Mouse (Mus musculus) ES-E14 (cell line): ENCODE data around the gene Fkbp1a. TPM values are rescaled to one million over a fixed set of nuclear protein-coding genes. Genes with fewer than 3 reads are reported as not detected.

Experiments used
- DNase-seq: peaks from one replicate; pipeline ENCODE4 v3.0.0-alpha.2; 2013; ENCODE audit warnings: low read depth, low spot score
- H3K27ac ChIP-seq: 2 replicates; pipeline ENCODE4 v1.5.1; 2012; ENCODE audit warnings: low read depth, mild to moderate bottlenecking, low read length, moderate library complexity, mixed read lengths; ENCODE audit not compliant: poor library complexity, insufficient read depth, severe bottlenecking
- H3K36me3 ChIP-seq: 2 replicates; pipeline ENCODE4 v1.6.1; 2012; ENCODE audit warnings: mild to moderate bottlenecking, low read length, moderate library complexity, mixed read lengths; ENCODE audit not compliant: control insufficient read depth, poor library complexity, insufficient read depth, severe bottlenecking
- H3K4me1 ChIP-seq, 2 experiments: fragments of 150-350 bp in 1 of 2; sonication (generic) in 1 of 2; 2 replicates each; pipeline ENCODE4 v1.6.1; 2012; ENCODE audit warnings: low read length in 2 of 2, mild to moderate bottlenecking in 1 of 2, mixed read lengths in 1 of 2; ENCODE audit not compliant: control insufficient read depth in 2 of 2, insufficient read depth in 2 of 2, poor library complexity in 1 of 2
- H3K4me3 ChIP-seq, 2 experiments: fragments of 150-350 bp in 1 of 2; sonication (generic) in 1 of 2; 2 replicates each; pipeline ENCODE4 v1.5.1; 2012; ENCODE audit warnings: low read length in 2 of 2, low read depth in 1 of 2, mild to moderate bottlenecking in 1 of 2, mixed read lengths in 1 of 2; ENCODE audit not compliant: insufficient read depth in 1 of 2, poor library complexity in 1 of 2, severe bottlenecking in 1 of 2
- H3K9ac ChIP-seq: 2 replicates; pipeline ENCODE4 v1.6.1; 2012; ENCODE audit warnings: low read depth, mild to moderate bottlenecking, low read length, mixed read lengths; ENCODE audit not compliant: poor library complexity, insufficient read depth, severe bottlenecking
- H3K9me3 ChIP-seq: fragments of 150-350 bp; sonication (generic); 2 replicates; pipeline ENCODE4 v1.6.1; 2012; ENCODE audit warnings: low read depth, mild to moderate bottlenecking, low read length; ENCODE audit not compliant: control insufficient read depth, insufficient read depth
- CHD2 ChIP-seq: IDR thresholded peaks from 2 replicates; pipeline ENCODE4 v1.6.1; 2014; ENCODE audit warnings: mild to moderate bottlenecking, low read depth, low read length, inconsistent platforms
- HCFC1 ChIP-seq: IDR thresholded peaks from 2 replicates; pipeline ENCODE4 v1.6.1; 2012; ENCODE audit warnings: low read length, inconsistent platforms, borderline replicate concordance; ENCODE audit not compliant: insufficient read depth
- MAFK ChIP-seq: IDR thresholded peaks from 2 replicates; pipeline ENCODE4 v1.6.1; 2014; ENCODE audit warnings: mild to moderate bottlenecking, low read depth, low read length, inconsistent platforms; ENCODE audit not compliant: insufficient read depth
- ZC3H11A ChIP-seq: IDR thresholded peaks from 2 replicates; pipeline ENCODE4 v1.6.1; 2012; ENCODE audit warnings: low read depth, mild to moderate bottlenecking, inconsistent platforms, low read length, borderline replicate concordance
- ZNF384 ChIP-seq: IDR thresholded peaks from 2 replicates; pipeline ENCODE4 v1.6.1; 2012; ENCODE audit warnings: low read depth, low read length, inconsistent platforms
- in situ Hi-C, 2 experiments: fragments of 600-800 bp; cut with MboI; formaldehyde crosslinking; loops; one replicate each; pipeline ENCODE4 v1.15.1; 2025; ENCODE audit warnings: low sequenced_read_pairs in 2 of 2, inconsistent platforms in 1 of 2; ENCODE audit not compliant: unreplicated experiment in 2 of 2
- total RNA-seq: library from RNA; depleted of rRNA; stranded (reverse); fragments of 300-350 nt; gene quantifications from 2 replicates; pipeline ENCODE4 v1.2.3, GENCODE M21; 2012

The Fkbp1a gene
- total RNA-seq, 1 experiment, result 79.5 TPM

DNA sequence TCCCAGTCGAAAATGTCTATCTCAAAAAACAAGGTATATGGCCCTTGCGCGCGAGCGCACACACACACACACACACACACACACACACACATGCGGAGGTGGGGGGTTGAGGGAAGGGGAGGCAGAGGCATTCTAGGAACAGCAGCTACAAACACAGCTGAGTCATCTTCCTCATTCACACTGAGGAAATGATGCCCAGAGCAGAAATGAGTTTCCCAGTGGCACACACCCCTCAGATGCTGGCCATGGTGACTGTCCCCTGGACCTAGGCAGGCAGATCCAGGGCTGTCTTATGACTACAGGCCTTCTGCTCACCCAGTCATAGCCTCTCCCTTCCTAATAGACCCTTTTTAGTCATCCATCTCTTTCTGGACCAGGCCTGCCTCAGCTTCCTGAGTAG, 8.7 kb upstream of the Fkbp1a start:
- Histone ChIP-seq H3K27ac (no peak overlapping the region), H3K9me3 (no peaks in the 10 kb centered on the region), H3K4me1 (peaks cover 0 to 12% of the 10 kb centered on the region in 2 experiments; a peak in 1 of 4 replicates), H3K4me3 (no peak overlapping the region), H3K9ac (no peak overlapping the region), H3K36me3 (no peaks in the 10 kb centered on the region)
- TF ChIP-seq HCFC1 (no peak), ZNF384 (no peak), ZC3H11A (no peak)
- no peak for DNase-seq
- in situ Hi-C loops, result no loop called here

DNA sequence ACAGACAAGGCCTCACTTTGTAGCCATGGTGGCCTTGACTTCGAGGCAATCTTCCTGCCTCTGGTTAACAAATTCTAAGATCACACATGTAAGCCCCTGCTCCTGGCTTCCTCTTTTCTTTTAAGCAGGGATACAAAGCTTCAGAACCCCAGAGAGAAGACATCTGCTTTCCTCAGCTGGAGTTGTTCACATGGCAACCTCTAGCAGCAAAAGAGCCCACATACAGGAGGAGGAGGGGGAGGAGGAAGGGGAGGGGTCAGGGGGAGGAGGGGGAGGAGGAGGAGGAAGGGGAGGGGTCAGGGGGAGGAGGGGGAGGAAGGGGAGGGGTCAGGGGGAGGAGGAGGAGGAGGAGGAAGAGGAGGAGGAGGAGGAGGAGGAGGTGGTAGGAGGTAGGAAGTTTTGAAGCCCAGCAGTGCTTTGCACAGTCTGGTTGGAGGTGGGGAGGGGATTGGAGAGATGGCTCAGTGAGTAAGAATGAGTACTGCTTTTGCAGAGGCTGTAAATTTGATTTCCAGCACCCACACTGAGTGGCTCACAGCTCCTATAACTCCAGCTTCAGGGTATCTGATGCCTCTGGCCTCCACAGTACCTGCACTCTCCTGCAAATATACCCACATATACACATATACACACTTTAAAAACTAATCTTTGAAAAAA, 6.2 kb upstream of the Fkbp1a start:
- no peak overlapping the region for H3K9ac ChIP-seq

DNA sequence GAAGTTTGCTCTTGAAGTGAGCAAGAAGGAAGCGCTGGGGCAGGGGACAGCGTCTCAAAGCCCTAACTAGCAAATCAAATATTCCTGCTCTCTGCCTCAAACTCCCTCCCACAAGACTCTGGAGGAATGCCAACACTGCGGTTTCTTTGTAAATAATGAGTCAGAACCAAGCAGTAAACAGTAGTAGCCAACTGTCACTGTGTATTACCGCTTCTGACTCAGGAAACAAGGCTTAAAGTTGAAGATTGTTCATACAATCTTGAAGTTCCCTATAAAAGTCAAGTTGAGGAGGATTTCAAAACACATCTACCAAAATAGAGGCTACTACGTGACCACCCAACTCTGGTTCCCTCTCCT, 5.7 kb upstream of the Fkbp1a start:
- in situ Hi-C loops, result no loop called here
- Histone ChIP-seq H3K9ac (no peak overlapping the region), H3K36me3 (no peaks in the 10 kb centered on the region), H3K9me3 (no peaks in the 10 kb centered on the region), H3K27ac (no peak overlapping the region), H3K4me3 (no peak overlapping the region), H3K4me1 (peaks cover 0 to 4% of the 10 kb centered on the region in 2 experiments; a peak in 2 of 4 replicates)
- DNase-seq, result no peak
- TF ChIP-seq ZNF384, result no peak
- no peak for TF ChIP-seq ZC3H11A
- TF ChIP-seq CHD2, result no peak
- no peak for TF ChIP-seq HCFC1
- TF ChIP-seq MAFK, result no peak

More for the DNA sequence above, 6.2 kb upstream of the Fkbp1a start:
- H3K9me3 ChIP-seq, result no peaks in the 10 kb centered on the region
- H3K4me3 ChIP-seq, result no peak overlapping the region
- TF ChIP-seq ZNF384 (no peak), ZC3H11A (no peak), CHD2 (no peak), HCFC1 (no peak), MAFK (no peak)
- H3K36me3 ChIP-seq, result no peaks in the 10 kb centered on the region
- peak; percentile 38 for DNase-seq
- H3K27ac ChIP-seq, result no peak overlapping the region
- in situ Hi-C loops, result no loop called here
- H3K4me1 ChIP-seq, result peaks cover 0 to 5% of the 10 kb centered on the region in 2 experiments; a peak in 1 of 4 replicates

DNA sequence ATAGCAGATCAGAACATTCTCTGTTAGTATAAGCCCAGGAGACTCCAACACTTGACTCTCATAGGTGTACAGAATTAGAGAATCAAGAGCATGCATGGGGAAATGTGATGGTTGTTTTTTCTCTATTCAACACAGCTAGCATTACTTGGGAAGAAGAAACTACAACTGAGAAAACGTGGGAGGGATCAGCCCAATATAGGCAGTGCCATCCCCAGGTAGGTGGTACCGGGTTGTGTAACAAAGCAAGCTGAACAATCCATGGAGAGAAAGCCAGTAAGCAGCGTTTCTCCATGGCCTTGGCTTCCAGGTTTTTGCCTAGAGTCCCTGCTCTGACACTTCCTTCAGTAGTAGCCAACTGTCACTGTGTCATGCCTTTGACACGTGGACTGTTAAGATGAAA, 3.6 kb upstream of the Fkbp1a start:
- no peak overlapping the region for H3K4me3 ChIP-seq
- peaks cover under 1% of the 10 kb centered on the region; the same call in 1 of the 2 replicates for H3K36me3 ChIP-seq
- H3K4me1 ChIP-seq, result peaks cover 0 to 4% of the 10 kb centered on the region in 2 experiments; a peak in 3 of 4 replicates
- no peak overlapping the region for H3K9ac ChIP-seq
- no peak for TF ChIP-seq ZC3H11A
- no peak for TF ChIP-seq MAFK
- no peak for TF ChIP-seq CHD2
- TF ChIP-seq ZNF384, result no peak
- no peak overlapping the region for H3K27ac ChIP-seq
- DNase-seq, result no peak
- H3K9me3 ChIP-seq, result no peaks in the 10 kb centered on the region
- in situ Hi-C loops, result no loop called here
